Mouse (Mus musculus): ENCODE measurements around the gene Agap1.

Agap1 gene

DNA sequence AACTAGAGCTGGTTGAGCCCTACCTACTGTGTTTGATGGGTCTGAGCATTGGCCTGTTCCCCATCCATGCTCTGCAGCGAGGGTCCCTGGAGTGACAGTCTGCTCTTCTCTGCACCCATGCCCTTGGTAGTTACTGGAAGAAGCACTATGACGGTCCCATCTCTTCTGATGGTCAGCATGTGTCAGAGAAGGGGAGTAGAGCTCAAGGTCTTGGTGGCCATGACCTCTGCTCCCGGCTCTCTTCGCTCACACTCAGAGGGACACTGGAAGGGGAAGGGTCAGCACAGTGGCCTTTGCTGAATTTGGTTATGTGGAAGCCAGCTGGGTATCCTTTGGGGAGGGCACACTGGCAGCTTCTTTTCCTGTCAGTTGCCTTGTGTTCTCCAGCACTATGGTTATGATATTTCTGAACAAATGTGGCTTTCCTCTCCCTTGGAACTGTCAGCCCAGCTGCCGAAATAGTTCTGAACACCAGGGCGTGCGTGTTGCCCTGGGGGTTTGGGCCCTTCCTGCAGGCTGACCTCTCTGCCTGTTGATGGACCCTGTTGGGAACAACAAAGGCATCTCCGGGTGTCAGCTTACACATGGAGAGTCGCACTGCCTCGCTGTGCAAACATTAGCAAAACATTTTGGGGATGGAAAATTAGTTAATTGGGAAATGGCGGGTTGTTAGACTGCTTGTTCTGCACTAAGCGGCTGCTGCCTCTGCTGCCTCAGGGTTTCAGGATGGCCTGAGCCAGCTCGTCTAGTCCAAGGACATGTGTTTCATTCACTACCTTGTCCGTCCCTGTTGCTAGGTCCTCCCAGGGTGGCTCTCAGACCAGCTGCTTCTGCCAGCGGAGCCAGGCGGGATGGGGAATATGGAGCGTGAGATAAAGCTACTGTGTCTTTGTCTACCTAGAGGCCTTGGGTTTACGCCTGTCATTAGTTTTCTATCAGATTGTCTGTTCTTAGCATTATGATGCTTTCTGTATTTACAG lies 93.2 kb downstream of the Agap1 start:
- no peak for DNase-seq

DNA sequence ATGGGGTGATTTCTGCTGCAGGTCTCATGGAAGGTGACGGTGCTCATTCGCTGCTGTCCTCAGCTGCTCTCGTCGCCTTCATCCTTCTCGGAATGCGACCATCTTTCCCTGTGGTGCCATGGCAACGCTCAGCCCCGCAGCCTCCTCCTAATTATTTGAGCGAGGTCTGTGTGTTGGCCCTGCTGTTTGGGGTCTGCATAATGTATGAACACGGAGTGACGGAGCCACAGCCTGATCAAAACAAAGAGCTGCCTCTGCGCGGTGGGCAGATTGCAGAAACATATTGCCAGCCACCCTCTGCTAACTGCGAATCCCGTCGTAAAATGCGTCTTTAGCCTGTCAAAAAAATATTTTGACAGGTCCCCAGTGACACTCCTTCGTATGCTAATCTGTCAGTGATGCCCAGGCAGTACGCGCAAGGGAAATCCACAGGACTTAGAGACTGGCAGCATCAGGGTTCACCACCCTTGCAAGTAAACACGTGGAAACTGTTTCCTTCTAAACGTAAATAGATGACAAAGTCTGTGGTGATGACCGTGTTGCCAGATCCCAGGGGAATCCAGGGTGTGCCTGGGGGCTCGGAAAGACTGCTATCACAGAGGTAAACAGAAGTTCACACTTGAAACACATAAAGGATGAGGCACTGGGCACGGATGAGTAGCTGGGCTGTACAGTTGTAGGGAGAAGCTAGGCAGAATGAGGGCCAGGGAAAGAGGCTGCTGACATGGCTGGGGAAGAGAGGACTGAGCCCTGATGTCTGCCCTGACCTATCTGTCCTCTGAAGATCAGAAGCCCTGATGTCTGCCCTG lies 95.7 kb downstream of the Agap1 start:
- no peak for DNase-seq

GRCm38 (mm10) chr1:89552470-89552869 lies 97.9 kb downstream of the Agap1 start:
- no peak for DNase-seq

GRCm38 (mm10) chr1:89553791-89554190 lies 99.2 kb downstream of the Agap1 start:
- no peak for DNase-seq

DNA sequence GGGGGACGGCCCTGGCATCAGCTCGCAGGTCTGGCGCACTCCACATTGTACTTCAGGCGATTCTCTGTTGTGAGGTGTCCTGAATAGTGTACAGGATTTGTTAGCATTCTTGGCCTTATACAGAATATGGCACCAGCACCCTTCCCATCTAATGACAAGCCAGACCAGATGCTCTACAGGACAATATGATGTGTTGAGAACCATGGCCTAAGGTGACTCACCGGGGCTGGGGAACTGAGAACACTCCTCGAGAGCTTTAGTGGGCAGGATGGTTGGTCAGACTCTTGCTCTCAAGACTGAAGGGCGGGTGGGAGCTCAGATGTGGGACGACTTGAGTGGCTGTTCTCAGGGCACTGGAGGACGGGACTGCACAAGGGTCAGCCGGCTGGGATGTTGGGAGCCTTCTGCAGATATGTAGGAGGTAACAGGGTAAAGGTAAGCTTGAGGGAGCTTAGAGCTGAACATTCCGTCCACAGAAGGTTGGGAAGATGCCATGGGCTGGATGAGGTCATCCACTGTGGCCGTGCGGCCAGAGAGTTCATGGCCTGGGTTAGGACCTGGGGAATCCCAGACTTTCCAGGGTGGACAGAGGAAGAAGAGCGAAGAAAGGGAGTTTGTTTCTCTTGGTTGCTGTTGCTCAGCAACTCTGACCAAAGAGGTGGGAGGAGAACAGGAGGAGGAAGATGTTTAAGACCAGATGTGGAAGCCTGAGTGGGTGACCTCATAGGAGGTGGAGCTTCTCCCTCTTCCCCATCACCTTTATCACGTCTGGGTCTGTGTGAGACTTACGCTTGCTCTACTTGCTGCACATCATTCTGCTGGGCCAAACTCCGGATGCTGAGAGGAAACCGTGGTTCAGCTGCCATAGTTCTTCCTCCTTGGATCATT lies 100.6 kb downstream of the Agap1 start:
- DNase-seq, result peak; percentile 29 to 57

DNA sequence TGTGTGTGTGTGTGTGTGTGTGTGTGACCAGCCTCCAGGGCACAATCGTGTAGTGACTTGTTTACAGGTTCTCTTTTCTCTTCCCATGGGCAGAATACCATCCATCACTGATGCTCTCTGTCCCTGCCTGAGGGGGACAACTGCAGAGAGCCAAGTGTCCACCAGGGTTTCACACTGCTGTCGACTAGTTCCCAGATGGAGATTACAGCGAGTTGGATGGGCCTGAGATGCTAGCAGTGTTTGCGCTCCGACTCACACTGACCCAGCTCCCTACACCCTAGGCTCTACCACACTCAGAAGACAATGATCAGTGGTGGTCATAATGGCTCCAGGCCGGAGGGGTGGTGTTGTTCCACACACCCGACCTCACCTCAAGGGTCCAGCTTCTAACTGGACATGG lies 101.4 kb downstream of the Agap1 start:
- DNase-seq, result no peak

DNA sequence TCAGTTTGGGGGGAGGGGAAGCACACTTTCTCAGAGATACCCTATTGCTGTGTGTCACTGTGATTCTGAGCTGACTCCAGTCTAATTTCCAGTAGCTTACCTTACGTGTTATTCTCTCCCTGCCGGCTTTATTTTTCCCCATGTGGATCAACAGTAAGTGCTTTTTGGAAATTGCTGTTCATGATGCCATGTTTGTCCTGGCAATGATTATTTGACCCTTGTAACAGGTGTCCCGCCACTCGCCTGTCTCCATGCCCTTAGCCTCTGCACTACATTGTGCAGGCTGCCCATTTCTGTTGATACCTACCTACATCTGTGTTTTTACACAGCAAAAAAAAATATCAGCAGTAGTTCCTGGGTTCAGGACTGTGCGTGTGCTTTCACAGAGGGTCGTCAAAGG lies 102.8 kb downstream of the Agap1 start:
- no peak for DNase-seq

DNA sequence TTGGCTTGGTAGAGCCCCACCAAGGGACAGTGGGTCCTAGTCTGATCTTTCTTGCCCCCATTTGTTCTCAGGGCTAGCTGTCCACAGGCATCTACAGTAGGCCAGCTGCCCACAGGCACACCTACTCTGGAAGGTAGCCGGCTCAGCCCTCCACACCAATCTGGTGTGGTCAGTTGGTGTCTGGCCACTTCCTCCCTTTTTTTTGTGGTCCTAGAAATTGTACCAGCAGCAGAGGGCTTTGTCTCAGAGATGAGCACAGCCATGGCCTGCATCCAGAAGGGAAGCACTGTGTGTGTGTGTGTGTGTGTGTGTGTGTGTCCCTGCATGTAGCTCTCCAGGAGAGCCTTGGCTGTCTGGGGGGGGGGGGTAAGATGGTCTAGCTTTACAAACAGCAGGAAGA lies 103.5 kb downstream of the Agap1 start:
- peak; percentile 37 to 56 for DNase-seq

- no peak for DNase-seq
Observed at GRCm38 (mm10) chr1:89563399-89563798, 108.8 kb downstream of the Agap1 start.

- DNase-seq, result no peak
Observed at GRCm38 (mm10) chr1:89566578-89567488, 112.2 kb downstream of the Agap1 start.

- peak in 1 of 2 experiments; percentile 42 for DNase-seq
Observed at GRCm38 (mm10) chr1:89568546-89569405, 114.2 kb downstream of the Agap1 start.

DNA sequence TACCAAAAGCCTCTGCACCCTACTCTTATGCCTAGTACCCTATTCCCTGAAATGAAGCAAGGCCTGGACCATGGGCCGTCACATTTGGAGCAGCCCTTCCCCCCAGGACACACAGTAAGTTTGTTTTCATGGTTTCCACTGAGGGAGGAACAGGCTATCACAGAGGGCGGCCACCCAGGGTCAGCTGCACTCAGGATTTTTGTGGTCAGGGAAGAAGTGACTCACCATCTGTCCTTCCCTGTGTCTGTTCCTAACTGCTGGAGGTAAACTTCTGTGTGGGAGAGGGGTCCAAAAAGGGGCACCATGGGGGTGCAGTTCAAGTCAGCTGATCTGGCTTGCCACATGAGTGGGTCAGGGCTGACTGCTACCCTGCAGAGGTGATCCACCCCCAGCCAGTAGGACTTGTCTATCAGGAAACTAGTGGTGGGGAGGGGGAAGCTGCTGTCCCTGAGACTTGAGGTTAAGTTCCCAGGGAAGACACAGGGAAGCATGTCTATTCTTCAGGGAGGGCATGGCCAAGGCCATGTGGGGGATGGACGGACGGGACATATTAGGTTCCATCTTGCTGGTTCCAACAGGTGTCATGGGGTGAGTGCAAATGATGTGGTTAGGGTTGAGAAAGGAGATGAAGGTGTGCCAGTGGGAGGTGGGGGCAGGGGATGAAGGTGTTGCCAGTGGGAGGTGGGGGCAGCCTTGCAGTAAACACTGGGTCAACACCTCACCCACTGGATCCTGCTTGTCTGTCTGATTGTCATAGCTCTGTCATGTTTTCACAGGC lies 116.1 kb downstream of the Agap1 start:
- peak in 1 of 2 experiments; percentile 44 for DNase-seq

DNA sequence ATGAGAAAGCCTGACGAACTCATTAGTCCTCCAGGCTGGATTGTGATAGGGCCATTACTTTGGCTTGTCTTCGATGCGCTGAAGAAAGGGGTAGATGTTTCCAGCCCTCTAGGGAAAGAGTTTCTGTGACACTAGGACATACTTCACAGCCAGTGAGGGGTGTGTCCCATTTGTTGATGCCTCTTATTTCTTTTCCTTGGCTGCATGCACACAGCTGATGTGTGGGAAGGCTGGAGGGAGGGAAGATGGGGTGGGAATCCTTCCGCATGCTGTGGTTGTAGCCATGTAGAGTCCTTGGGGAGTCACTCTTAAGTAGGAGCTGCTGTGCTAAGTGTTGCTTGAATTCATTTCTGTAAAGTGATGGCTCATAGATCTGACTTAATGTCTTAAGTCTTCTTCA lies 118.9 kb downstream of the Agap1 start:
- no peak for DNase-seq

DNA sequence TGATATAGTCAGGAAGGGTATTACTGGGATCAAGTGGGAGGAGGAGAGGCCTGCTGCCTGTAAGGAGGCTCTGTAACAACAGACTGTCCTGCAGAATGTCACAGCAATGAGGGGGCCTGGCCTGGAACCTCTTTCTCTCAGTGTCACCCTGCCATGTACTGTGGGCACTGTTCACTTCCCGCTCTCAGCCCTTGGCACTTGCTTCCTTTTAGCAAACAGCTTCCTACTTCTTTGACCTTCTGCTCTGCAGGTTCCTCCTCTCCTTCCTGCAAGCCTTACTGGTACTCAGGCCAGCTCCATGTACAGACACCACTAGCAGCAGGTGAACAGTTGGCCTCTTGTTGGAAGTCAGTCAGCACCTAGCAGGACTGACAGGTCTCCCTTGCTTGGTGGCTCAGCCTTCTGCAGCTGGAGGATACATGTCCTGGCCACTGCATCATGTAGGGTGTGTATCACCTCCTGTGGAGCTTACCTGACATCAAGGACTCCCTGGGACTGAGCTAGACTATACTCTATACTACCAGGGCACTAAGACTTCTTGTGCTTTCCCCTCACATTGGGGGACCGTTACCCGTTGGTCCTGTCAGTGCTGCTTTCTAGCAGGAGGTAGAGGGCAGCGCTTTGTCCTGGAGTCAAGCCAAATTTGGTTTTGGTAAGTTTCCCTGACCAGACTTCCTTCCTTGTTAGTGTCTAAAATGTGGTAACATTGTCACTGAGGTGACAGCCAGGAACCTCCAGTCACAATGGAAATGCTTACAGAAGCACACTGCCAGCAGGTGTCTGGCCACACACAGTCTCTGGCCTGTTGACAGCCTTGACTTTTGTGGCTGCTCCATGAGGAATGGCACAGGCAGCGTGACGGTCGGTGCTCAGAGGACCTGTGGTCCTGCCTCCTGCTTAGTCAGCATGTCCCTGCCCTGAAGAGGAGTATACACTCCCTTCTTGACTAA lies 120.6 kb downstream of the Agap1 start:
- DNase-seq, result peak in 1 of 2 experiments; percentile 50

GRCm38 (mm10) chr1:89576174-89576890 lies 121.7 kb downstream of the Agap1 start:
- DNase-seq, result no peak

GRCm38 (mm10) chr1:89576985-89577384 lies 122.4 kb downstream of the Agap1 start:
- DNase-seq, result peak; percentile 61 to 66

Data from kidney, postnatal 4 days (tissue).